Mouse (Mus musculus): ENCODE data around the gene Slc35b3.

- TF ChIP-seq CTCF (IDR thresholded peaks at IDR 0.05; ENCODE audit: low read depth, low read length) = no peak
- TF ChIP-seq GATA1 (IDR thresholded peaks at IDR 0.05; ENCODE audit: borderline replicate concordance, low read length) = no peak
- TF ChIP-seq GATA2 (IDR thresholded peaks at IDR 0.05; ENCODE audit: borderline replicate concordance, low read depth, low read length) = no peak
- no peak for TF ChIP-seq TAL1 (conservative IDR thresholded peaks at IDR 0.05; ENCODE audit: low read depth, low read length)
- TF ChIP-seq POLR2AphosphoS5 (IDR thresholded peaks at IDR 0.05; ENCODE audit: insufficient replicate concordance, low read depth, low read length) = no peak
Measured at GRCm38 (mm10) chr13:38971047-38971446, 10.4 kb upstream of the Slc35b3 start.
